Mouse (Mus musculus) C2C12 (cell line): ENCODE results near the gene Fus. TPM values are rescaled to one million over a fixed set of nuclear protein-coding genes. Genes with fewer than 3 reads are reported as not detected.
"Not testable (repeated sequence)": the region's sequence is repeated elsewhere in the genome, so short reads cannot be mapped to it uniquely, and the experiment has no call there.

Source experiments
- H3K27me3 ChIP-seq: one replicate; pipeline ENCODE4 v1.6.1; 2011; ENCODE audit not compliant: control insufficient read depth, insufficient read depth, insufficient read length
- H3K36me3 ChIP-seq: one replicate; pipeline ENCODE4 v1.6.1; 2011; ENCODE audit not compliant: control insufficient read depth, insufficient read depth
- H3K4me3 ChIP-seq: one replicate; pipeline ENCODE4 v1.5.1; 2011; ENCODE audit warnings: mild to moderate bottlenecking, control low read depth; ENCODE audit not compliant: poor library complexity, insufficient read depth, severe bottlenecking
- H3K79me2 ChIP-seq: one replicate; pipeline ENCODE4 v1.6.1; 2011; ENCODE audit not compliant: control insufficient read depth, insufficient read depth
- H3K79me3 ChIP-seq: one replicate; pipeline ENCODE4 v1.6.1; 2011; ENCODE audit warnings: low read depth, control low read depth
- H3ac ChIP-seq: one replicate; pipeline ENCODE3; 2011; ENCODE audit warnings: low read depth; ENCODE audit not compliant: control insufficient read depth, insufficient read length
- CEBPB ChIP-seq: IDR thresholded peaks from one replicate; pipeline ENCODE4 v1.6.1; 2011; ENCODE audit warnings: low read depth, mild to moderate bottlenecking, control low read depth, moderate library complexity
- CTCF ChIP-seq: IDR thresholded peaks from one replicate; pipeline ENCODE4 v1.5.1; 2011; ENCODE audit not compliant: control insufficient read depth, insufficient read depth, insufficient read length
- FOSL1 ChIP-seq: IDR thresholded peaks from one replicate; pipeline ENCODE4 v1.8.0; 2011; ENCODE audit warnings: mild to moderate bottlenecking, low read length; ENCODE audit not compliant: poor library complexity, insufficient read depth, severe bottlenecking
- MAX ChIP-seq: IDR thresholded peaks from one replicate; pipeline ENCODE4 v1.6.1; 2011; ENCODE audit warnings: mild to moderate bottlenecking, control low read depth
- MYOD1 ChIP-seq: IDR thresholded peaks from one replicate; pipeline ENCODE4 v1.6.1; 2011; ENCODE audit warnings: low read depth; ENCODE audit not compliant: control insufficient read depth, insufficient read length
- MYOG ChIP-seq: IDR thresholded peaks from one replicate; pipeline ENCODE4 v1.6.1; 2011; ENCODE audit not compliant: control insufficient read depth, insufficient read length; ENCODE audit errors: extremely low read depth
- USF1 ChIP-seq: IDR thresholded peaks from one replicate; pipeline ENCODE4 v1.6.1; 2011; ENCODE audit warnings: low read depth, mild to moderate bottlenecking, control low read depth, moderate library complexity
- polyA plus RNA-seq: library from polyadenylated mRNA; unstranded; fragments of >200 nt; fragmentation: generic; extraction: Trizol; gene quantifications from one replicate; pipeline ENCODE4 v1.2.1, GENCODE M21; 2012; ENCODE audit warnings: missing spikeins

Fus gene
- polyA plus RNA-seq, 1 experiment, result 468 TPM

GRCm38 (mm10) chr7:128006193-128006592 lies 38.9 kb downstream of the Fus start:
- TF ChIP-seq CEBPB (no peak), FOSL1 (no peak), USF1 (no peak), CTCF (no peak), MYOG (no peak), MAX (no peak), MYOD1 (no peak)
- Histone ChIP-seq H3ac (no peak overlapping the region), H3K4me3 (no peak overlapping the region), H3K79me3 (no peaks in the 10 kb centered on the region), H3K79me2 (no peaks in the 10 kb centered on the region), H3K27me3 (no peaks in the 10 kb centered on the region), H3K36me3 (no peaks in the 10 kb centered on the region)

GRCm38 (mm10) chr7:128009715-128010340 lies 42.6 kb downstream of the Fus start:
- H3K4me3 ChIP-seq, result no peak overlapping the region

GRCm38 (mm10) chr7:128012136-128012780 lies 45.0 kb downstream of the Fus start:
- Histone ChIP-seq H3K79me2 (no peaks in the 10 kb centered on the region), H3K79me3 (no peaks in the 10 kb centered on the region), H3ac (no peak overlapping the region), H3K36me3 (no peaks in the 10 kb centered on the region), H3K27me3 (no peaks in the 10 kb centered on the region), H3K4me3 (no peak overlapping the region)
- TF ChIP-seq MYOD1, result no peak
- no peak for TF ChIP-seq MAX
- TF ChIP-seq USF1, result no peak
- TF ChIP-seq CTCF, result no peak
- no peak for TF ChIP-seq CEBPB
- TF ChIP-seq FOSL1, result no peak
- TF ChIP-seq MYOG, result no peak

More at GRCm38 (mm10) chr7:128009715-128010340, 42.6 kb downstream of the Fus start:
- Histone ChIP-seq H3K79me3 (no peaks in the 10 kb centered on the region), H3K27me3 (no peaks in the 10 kb centered on the region), H3ac (no peak overlapping the region), H3K36me3 (no peaks in the 10 kb centered on the region), H3K79me2 (no peaks in the 10 kb centered on the region)
- no peak for TF ChIP-seq CEBPB
- no peak for TF ChIP-seq MYOD1

GRCm38 (mm10) chr7:128013116-128013515 lies 45.9 kb downstream of the Fus start:
- H3K79me2 ChIP-seq, result no peaks in the 10 kb centered on the region
- H3K79me3 ChIP-seq, result no peaks in the 10 kb centered on the region
- TF ChIP-seq MYOD1, result no peak
- no peak for TF ChIP-seq MYOG
- no peak for TF ChIP-seq CTCF
- no peak for TF ChIP-seq CEBPB
- TF ChIP-seq USF1, result no peak
- TF ChIP-seq FOSL1, result no peak
- TF ChIP-seq MAX, result no peak
- no peak overlapping the region for H3ac ChIP-seq
- H3K27me3 ChIP-seq, result no peaks in the 10 kb centered on the region
- no peak overlapping the region for H3K4me3 ChIP-seq
- no peaks in the 10 kb centered on the region for H3K36me3 ChIP-seq

- H3K36me3 ChIP-seq, H3ac ChIP-seq, H3K4me3 ChIP-seq, H3K79me2 ChIP-seq, H3K79me3 ChIP-seq, H3K27me3 ChIP-seq: not testable (repeated sequence)
These were observed 48.9 kb downstream of the Fus start for GRCm38 (mm10) chr7:128016134-128016533.

GRCm38 (mm10) chr7:128016650-128017049 lies 49.4 kb downstream of the Fus start:
- Histone ChIP-seq H3ac (no peak overlapping the region), H3K79me3 (no peaks in the 10 kb centered on the region), H3K27me3 (no peaks in the 10 kb centered on the region), H3K36me3 (no peaks in the 10 kb centered on the region), H3K4me3 (no peak overlapping the region), H3K79me2 (no peaks in the 10 kb centered on the region)
- TF ChIP-seq MAX, result no peak
- no peak for TF ChIP-seq MYOD1
- TF ChIP-seq MYOG, result no peak
- TF ChIP-seq CEBPB, result no peak
- TF ChIP-seq CTCF, result no peak
- TF ChIP-seq USF1, result no peak
- no peak for TF ChIP-seq FOSL1
